Mouse (Mus musculus) kidney, postnatal 4 days (tissue): ENCODE data around the gene Hps4.

Source experiments
- DNase-seq, 2 experiments: peaks; one replicate each; pipeline ENCODE4 v3.0.0; 2021; ENCODE audit warnings: mixed read lengths in 2 of 2

Gene Hps4

GRCm38 (mm10) chr5:112367929-112368328, 25.0 kb downstream of the Hps4 start:
- no peak for DNase-seq

DNA sequence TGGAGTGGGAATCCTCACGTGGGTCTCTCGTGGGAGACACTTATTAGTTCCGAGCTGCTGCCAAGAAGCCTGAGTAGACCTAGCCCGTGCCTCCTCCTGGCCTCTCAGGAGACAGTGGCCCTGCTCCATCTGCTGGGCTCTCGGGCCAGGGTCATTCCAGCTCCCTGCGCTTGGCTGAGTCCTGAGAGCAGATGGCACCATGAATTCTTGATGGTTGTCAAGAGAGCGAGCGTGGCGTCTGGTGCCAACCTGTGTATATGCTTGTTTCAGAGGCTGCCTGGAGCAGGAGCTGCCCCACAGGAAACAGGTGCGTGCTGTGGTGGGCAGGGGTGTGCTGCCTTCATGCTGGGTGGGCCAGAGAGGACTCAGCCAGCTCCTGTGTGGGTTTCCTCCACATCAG, 25.8 kb downstream of the Hps4 start:
- DNase-seq: no peak

- no peak for DNase-seq
Observed at GRCm38 (mm10) chr5:112369326-112369725, 26.4 kb downstream of the Hps4 start.

- no peak for DNase-seq
Observed at GRCm38 (mm10) chr5:112370236-112370813, 27.4 kb downstream of the Hps4 start.

DNA sequence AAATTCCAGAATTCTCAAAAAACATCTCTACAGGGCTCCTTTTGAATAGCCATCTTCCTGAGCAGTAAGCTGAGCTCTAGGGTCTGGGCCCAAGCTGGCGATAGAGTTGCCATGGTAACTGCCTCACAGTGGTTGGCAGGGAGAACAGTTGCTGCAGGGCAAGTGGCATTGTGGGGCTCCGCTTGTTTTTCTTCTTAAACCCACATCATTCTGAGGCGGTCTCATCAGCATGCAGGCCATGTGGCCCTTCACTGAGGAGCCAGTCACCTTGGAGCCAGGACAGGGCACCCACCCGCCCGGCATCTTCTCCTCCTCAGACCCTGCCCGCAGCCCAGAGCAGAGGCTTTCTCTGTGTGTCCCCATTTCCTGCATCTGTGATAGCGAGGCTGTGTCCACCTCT, 29.1 kb downstream of the Hps4 start:
- DNase-seq: no peak

DNA sequence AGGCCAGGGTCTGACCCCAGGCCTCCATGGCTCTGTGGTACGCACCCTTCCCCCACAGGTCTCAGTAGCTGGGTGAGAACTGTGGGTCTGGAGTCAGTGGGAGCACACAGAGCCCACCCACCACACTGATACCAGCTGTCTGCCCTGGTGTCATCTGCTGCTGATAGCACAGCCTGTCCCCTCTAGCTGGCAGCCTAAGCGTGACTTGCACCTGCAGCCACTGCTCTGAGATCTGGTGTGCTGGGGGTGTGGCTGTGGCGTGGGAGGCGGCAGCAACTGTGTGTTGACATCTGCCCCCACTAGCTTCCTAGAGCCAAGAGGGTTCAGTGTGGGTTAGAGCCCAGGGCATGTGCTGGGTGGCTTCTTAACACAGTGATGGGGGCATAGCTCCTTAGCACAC, 33.2 kb downstream of the Hps4 start:
- no peak for DNase-seq

- DNase-seq: no peak
Observed at GRCm38 (mm10) chr5:112377380-112377779, 34.5 kb downstream of the Hps4 start.

DNA sequence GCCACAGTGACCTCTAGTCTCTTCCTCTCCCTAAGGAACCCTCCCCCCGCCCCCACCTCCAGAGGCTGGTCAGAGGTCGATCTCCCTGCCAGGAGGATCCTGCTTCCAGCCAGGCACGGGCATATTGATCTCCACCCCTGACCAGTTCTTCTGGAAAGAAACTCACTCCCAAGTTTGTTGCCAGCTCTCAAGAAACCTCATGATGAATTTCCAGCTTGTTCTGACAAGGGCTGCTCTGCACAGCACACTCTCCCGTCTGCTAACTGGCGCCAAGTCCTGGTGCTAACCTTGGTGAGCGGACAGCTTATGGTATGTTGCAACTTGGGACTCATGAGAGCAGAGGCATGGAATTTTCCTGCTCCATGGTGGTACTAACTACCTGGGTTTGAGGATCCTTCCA, 35.8 kb downstream of the Hps4 start:
- no peak for DNase-seq

DNA sequence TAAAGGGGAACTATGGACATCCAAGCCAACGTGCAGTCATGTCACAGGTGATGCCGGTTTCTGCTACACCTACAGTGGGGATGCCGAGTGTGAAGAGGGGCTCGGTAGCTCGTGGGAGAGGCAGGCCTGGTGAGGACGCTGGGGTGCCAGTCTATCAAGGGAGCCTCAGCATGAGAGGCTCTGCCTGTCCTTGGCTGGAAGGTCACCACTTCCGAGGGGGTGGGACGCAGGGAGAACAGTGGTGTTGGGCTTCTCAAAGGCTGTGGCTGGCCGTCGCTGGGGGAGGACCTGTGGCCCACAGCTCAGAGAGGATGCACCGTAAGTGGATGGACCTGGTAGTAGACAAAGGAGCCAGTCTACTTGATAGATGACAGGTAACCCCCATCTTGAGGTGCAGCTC, 38.3 kb downstream of the Hps4 start:
- DNase-seq: no peak

- no peak for DNase-seq
Observed at GRCm38 (mm10) chr5:112382042-112382441, 39.2 kb downstream of the Hps4 start.

GRCm38 (mm10) chr5:112382641-112383330, 39.9 kb downstream of the Hps4 start:
- peak in 1 of 2 experiments; percentile 27 for DNase-seq

DNA sequence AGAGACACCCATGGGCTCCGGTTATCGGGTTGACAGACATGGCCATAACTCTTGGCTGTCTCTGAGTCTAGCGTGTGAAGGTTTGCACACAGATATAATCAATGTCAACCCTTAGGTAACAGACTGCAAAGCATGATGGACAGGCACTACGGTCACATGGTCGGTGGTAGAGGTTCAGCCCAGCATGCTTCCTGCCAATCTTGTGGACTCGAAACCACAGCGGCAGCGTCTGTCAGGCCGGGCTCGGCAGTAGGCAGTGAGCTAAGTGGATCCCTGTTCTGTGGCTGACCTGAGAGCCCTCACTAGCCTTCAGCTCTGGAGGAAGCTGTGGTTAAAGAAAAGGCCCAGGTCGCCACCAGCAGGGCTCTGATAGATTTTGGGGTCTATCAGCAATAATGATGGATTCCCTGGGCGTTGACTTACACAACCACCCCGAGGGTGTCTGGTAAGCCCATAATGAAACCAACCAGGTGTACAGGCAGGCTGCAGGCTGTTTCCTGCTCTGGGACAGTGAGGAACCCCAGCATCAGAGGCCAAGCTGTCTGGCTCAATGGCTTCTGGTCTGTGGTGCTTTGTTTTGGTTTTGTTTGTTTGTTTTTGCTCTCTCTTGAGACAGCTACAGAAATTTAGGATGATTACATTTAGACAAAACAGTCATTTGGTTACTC, 42.1 kb downstream of the Hps4 start:
- DNase-seq: no peak

DNA sequence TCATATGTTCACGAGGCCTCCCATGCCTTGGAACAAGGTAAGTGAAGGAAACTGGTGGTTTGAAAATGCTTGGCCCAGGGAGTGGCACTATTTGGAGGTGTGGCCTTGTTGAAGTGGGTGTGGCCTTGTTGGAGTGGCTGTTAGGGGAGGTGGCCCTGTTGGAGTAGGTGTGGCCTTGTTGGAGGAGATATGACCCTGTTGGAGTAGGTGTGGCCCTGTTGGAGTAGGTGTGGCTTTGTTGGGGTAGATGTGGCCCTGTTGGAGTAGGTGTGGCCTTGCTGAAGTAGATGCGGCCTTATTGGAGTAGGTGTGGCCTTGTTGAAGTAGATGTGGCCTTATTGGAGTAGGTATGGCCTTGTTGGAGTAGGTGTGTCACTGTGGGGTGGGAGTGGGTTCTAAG, 43.1 kb downstream of the Hps4 start:
- no peak for DNase-seq

GRCm38 (mm10) chr5:112389352-112389751, 46.5 kb downstream of the Hps4 start:
- DNase-seq: peak in 1 of 2 experiments; percentile 28

GRCm38 (mm10) chr5:112391002-112391401, 48.1 kb downstream of the Hps4 start:
- no peak for DNase-seq

DNA sequence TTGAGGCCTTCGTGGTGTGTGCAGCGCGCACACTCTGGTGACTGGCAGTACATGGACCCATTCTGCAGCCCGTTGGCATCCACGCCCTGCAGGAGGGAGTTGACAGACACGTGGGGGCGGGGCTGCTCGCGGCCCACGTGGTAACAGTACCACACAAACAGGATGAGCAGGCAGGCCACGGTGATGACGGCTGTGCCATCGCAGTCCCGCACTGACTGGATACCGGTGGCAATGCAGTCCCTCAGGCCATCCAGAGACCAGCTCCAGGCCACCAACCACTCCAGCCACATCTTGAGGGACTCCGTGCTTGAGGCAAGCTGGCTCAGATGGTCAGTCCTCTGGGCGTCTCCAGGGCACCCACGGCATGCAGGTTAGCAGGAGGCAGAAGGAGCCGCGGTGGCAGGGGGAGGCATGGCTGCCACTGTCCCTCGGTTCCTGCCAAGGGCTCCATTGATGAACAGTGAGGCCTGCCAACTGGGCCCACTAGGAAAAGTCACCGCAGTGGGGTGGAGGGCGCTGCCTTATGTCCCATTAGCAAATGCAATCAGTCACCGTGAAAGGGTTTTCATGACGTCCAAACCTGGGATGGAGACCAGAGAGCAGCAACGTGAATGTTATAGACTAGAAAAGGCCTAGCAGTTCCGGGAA, 48.9 kb downstream of the Hps4 start:
- no peak for DNase-seq

- DNase-seq: no peak
Observed at GRCm38 (mm10) chr5:112393741-112394414, 51.0 kb downstream of the Hps4 start.

- DNase-seq: peak in 1 of 2 experiments; percentile 28
Observed at GRCm38 (mm10) chr5:112394415-112394763, 51.5 kb downstream of the Hps4 start.

DNA sequence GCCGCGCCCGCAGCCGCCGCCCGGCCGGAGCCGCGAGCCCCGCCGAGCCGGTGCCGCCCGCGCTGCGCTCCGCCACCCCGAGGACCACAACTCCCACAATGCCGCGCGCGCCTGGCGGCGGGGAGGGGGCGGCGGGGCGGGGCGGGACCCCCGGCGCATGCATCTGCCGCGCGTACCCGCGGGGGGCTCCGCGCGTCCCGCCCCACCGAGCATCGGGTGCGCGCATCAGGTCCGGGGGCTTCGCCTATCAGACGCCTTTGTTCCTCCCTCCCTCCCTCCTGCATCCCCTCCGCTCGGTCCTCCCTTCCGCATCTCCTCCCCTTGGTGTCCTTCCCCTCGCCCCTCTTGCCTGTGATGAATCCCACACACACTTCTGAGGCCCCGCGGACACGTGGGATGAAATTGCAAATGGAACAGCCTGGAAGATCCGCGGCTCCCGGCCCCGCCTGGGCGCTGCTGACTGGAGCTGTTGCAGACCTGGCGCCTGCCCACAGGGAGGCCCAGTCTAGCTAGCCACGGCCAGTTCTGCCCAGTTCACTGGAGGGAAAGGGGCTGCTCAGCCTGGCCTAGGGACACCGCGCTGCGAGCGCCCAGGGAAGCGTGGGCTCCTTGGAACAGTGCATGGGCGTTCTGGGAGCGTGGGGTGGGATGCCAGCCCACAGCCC, 52.0 kb downstream of the Hps4 start, which contains the start of gene Asphd2:
Asphd2 (minus strand) TSS at position 88 of the 665 bp plus-strand sequence.
- peak; percentile 71 to 81 for DNase-seq

DNA sequence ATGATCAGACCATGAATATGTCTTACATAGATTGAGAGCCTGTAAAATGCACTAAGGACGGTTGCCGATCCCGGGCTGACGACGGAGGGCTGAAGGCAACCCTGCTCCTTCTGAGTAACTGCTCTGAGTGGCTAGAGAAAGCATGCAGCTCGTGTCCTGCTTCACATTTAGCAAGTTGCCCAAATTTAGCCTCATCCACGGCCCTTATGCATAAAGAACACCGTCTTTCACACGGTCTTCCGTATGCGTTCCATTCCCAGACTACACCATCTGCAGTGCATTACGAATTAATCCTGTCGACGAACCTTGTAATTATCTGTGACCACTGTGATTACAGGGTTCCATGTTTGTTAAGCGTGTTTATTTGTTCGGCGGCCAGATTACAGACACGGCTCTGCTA, 53.2 kb downstream of the Hps4 start:
- DNase-seq: no peak

DNA sequence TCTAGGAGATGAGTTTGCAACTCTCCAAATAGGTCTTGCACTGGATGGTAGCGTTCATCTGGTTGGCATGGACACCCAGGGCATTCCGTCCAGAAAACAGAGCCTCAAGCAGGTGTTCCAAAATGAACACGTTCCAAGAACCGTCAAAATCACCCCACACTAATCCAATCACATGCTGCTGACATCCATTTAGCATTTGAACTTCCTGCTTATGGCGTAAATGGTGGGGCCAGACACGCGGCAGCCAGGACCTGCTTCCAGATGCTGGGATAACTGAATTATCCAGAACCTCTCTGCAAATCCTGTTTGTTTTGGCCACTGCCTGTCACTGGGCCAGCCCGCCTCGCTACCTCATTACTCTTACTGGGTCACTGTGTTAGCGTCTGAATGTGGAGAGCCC, 56.4 kb downstream of the Hps4 start:
- DNase-seq: peak in 1 of 2 experiments; percentile 23

GRCm38 (mm10) chr5:112402437-112402836, 59.6 kb downstream of the Hps4 start:
- DNase-seq: peak in 1 of 2 experiments; percentile 32

DNA sequence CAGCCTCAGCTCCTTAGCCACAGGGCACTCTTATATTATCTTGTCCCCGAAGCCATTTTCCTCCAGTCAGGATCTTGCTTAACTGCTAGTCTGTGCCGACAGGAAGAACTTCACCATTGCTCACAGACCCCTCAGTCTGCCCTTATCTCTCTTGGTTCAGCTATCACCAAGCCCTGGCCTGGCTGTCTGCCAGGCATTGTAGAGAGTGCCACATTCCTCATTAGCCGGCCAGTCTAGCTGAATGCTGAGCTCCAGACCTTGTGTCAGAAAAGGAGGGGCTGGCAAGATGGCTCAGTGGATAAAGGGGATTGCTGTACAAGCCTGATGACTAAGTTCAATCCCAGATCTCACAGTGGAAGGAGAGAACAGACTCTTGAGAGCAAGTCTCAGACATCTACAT, 63.1 kb downstream of the Hps4 start:
- no peak for DNase-seq
